Mouse (Mus musculus) megakaryocyte, embryonic 14.5 days (primary cell): ENCODE results near the gene Ubxn11. TPM values are rescaled to one million over a fixed set of nuclear protein-coding genes. Genes with fewer than 3 reads are reported as not detected.

Source experiments
- H3K27me3 ChIP-seq: replicated peaks from 2 replicates; pipeline ENCODE3; 2012; ENCODE audit warnings: inconsistent platforms
- H3K36me3 ChIP-seq: replicated peaks from 2 replicates; pipeline ENCODE3; 2012; ENCODE audit warnings: low read length, inconsistent platforms, mixed read lengths
- H3K4me1 ChIP-seq: 2 replicates; pipeline ENCODE4 v1.6.1; 2012; ENCODE audit warnings: inconsistent platforms
- H3K4me3 ChIP-seq: replicated peaks from 2 replicates; pipeline ENCODE3; 2012; ENCODE audit warnings: moderate library complexity, mild to moderate bottlenecking, inconsistent platforms
- H3K9me3 ChIP-seq: 2 replicates; pipeline ENCODE4 v1.6.1; 2012; ENCODE audit warnings: inconsistent platforms
- FLI1 ChIP-seq: IDR thresholded peaks from 2 replicates; pipeline ENCODE4 v1.6.1; 2012; ENCODE audit warnings: low read length, inconsistent platforms, mixed read lengths
- GATA1 ChIP-seq: IDR thresholded peaks from 3 replicates; pipeline ENCODE4 v1.6.1; 2012; ENCODE audit warnings: mixed read lengths, low read length, inconsistent platforms, borderline replicate concordance
- polyA plus RNA-seq: library from polyadenylated mRNA; stranded (reverse); fragments of >175 nt; gene quantifications from 2 replicates; pipeline ENCODE4 v1.2.3, GENCODE M21; 2012; ENCODE audit warnings: low replicate concordance; ENCODE audit not compliant: insufficient read depth

Gene Ubxn11
- polyA plus RNA-seq, 1 experiment = 69.8 TPM

GRCm38 (mm10) chr4:134065431-134066004 lies 36.9 kb upstream of the Ubxn11 start:
- Histone ChIP-seq H3K27me3 (peaks cover 77% of the 10 kb centered on the region), H3K36me3 (no peaks in the 10 kb centered on the region), H3K9me3 (0 out of 2 replicates have a peak, but pooled peaks cover 3% of the 10 kb centered on the region), H3K4me1 (0 out of 2 replicates have a peak, but pooled peaks cover 6% of the 10 kb centered on the region), H3K4me3 (no peak overlapping the region)
- TF ChIP-seq FLI1 (no peak), GATA1 (no peak)

- Histone ChIP-seq H3K4me1 (0 out of 2 replicates have a peak, but pooled peaks cover under 1% of the 10 kb centered on the region), H3K4me3 (no peak overlapping the region), H3K36me3 (no peaks in the 10 kb centered on the region), H3K27me3 (peaks cover 79% of the 10 kb centered on the region), H3K9me3 (0 out of 2 replicates have a peak, but pooled peaks cover 3% of the 10 kb centered on the region)
- TF ChIP-seq FLI1 = no peak
- no peak for TF ChIP-seq GATA1
Observed at GRCm38 (mm10) chr4:134067383-134067782, 35.0 kb upstream of the Ubxn11 start.

- H3K4me1 ChIP-seq = no peaks in the 10 kb centered on the region
- peaks cover 7% of the 10 kb centered on the region for H3K9me3 ChIP-seq
- H3K27me3 ChIP-seq = peaks cover 83% of the 10 kb centered on the region
- TF ChIP-seq GATA1 (no peak), FLI1 (no peak)
- H3K4me3 ChIP-seq = no peak overlapping the region
- H3K36me3 ChIP-seq = no peaks in the 10 kb centered on the region
Observed at GRCm38 (mm10) chr4:134067833-134068544, 34.4 kb upstream of the Ubxn11 start.

- peaks cover 11% of the 10 kb centered on the region for H3K9me3 ChIP-seq
- H3K27me3 ChIP-seq = peaks cover 83% of the 10 kb centered on the region
- H3K4me3 ChIP-seq = no peak overlapping the region
- TF ChIP-seq GATA1 = no peak
- no peak for TF ChIP-seq FLI1
- no peaks in the 10 kb centered on the region for H3K4me1 ChIP-seq
- no peaks in the 10 kb centered on the region for H3K36me3 ChIP-seq
Observed at GRCm38 (mm10) chr4:134068793-134069580, 33.4 kb upstream of the Ubxn11 start.

GRCm38 (mm10) chr4:134078694-134079093 lies 23.7 kb upstream of the Ubxn11 start:
- Histone ChIP-seq H3K36me3 (no peaks in the 10 kb centered on the region), H3K4me1 (peaks cover 20% of the 10 kb centered on the region), H3K9me3 (no peaks in the 10 kb centered on the region; the same call in 1 of the 2 replicates), H3K27me3 (peaks cover 80% of the 10 kb centered on the region), H3K4me3 (no peak overlapping the region)
- TF ChIP-seq GATA1 (no peak), FLI1 (no peak)

- Histone ChIP-seq H3K36me3 (no peaks in the 10 kb centered on the region), H3K27me3 (peaks cover 63% of the 10 kb centered on the region), H3K4me1 (peaks cover 20% of the 10 kb centered on the region), H3K9me3 (peaks cover 5% of the 10 kb centered on the region), H3K4me3 (no peak overlapping the region)
- TF ChIP-seq FLI1 (no peak), GATA1 (no peak)
Observed at GRCm38 (mm10) chr4:134080674-134081073, 21.7 kb upstream of the Ubxn11 start.

- TF ChIP-seq GATA1 (no peak), FLI1 (no peak)
- Histone ChIP-seq H3K4me1 (peaks cover 24% of the 10 kb centered on the region), H3K36me3 (no peaks in the 10 kb centered on the region), H3K27me3 (peaks cover 62% of the 10 kb centered on the region), H3K4me3 (peak overlapping the region; percentile 90), H3K9me3 (peaks cover 5% of the 10 kb centered on the region)
Observed at GRCm38 (mm10) chr4:134081730-134082386, 20.5 kb upstream of the Ubxn11 start.

GRCm38 (mm10) chr4:134082460-134082859 lies 19.9 kb upstream of the Ubxn11 start:
- H3K27me3 ChIP-seq = peaks cover 59% of the 10 kb centered on the region
- H3K4me1 ChIP-seq = peaks cover 29% of the 10 kb centered on the region
- TF ChIP-seq GATA1 (no peak), FLI1 (no peak)
- peak overlapping the region; percentile 90 for H3K4me3 ChIP-seq
- no peaks in the 10 kb centered on the region for H3K36me3 ChIP-seq
- H3K9me3 ChIP-seq = peaks cover 5% of the 10 kb centered on the region

GRCm38 (mm10) chr4:134084999-134085398 lies 17.4 kb upstream of the Ubxn11 start:
- Histone ChIP-seq H3K9me3 (peaks cover 5% of the 10 kb centered on the region), H3K27me3 (peaks cover 48% of the 10 kb centered on the region), H3K4me3 (no peak overlapping the region), H3K36me3 (no peaks in the 10 kb centered on the region), H3K4me1 (peaks cover 48% of the 10 kb centered on the region)
- TF ChIP-seq FLI1 (no peak), GATA1 (no peak)

- peaks cover 9% of the 10 kb centered on the region for H3K36me3 ChIP-seq
- peaks cover 44% of the 10 kb centered on the region for H3K4me1 ChIP-seq
- no peak for TF ChIP-seq GATA1
- no peak for TF ChIP-seq FLI1
- H3K9me3 ChIP-seq = peaks cover 5% of the 10 kb centered on the region
- H3K4me3 ChIP-seq = peak overlapping the region; percentile 6
- H3K27me3 ChIP-seq = peaks cover 24% of the 10 kb centered on the region
Observed at GRCm38 (mm10) chr4:134087412-134087811, 15.0 kb upstream of the Ubxn11 start.
